Mouse (Mus musculus): Measurements from ENCODE around the gene Ugdh. TPM values are rescaled to one million over a fixed set of nuclear protein-coding genes. Genes with fewer than 3 reads are reported as not detected.

Gene Ugdh
- total RNA-seq (2023) = 10 to 100 TPM; 71.0 to 82.5 TPM

DNA sequence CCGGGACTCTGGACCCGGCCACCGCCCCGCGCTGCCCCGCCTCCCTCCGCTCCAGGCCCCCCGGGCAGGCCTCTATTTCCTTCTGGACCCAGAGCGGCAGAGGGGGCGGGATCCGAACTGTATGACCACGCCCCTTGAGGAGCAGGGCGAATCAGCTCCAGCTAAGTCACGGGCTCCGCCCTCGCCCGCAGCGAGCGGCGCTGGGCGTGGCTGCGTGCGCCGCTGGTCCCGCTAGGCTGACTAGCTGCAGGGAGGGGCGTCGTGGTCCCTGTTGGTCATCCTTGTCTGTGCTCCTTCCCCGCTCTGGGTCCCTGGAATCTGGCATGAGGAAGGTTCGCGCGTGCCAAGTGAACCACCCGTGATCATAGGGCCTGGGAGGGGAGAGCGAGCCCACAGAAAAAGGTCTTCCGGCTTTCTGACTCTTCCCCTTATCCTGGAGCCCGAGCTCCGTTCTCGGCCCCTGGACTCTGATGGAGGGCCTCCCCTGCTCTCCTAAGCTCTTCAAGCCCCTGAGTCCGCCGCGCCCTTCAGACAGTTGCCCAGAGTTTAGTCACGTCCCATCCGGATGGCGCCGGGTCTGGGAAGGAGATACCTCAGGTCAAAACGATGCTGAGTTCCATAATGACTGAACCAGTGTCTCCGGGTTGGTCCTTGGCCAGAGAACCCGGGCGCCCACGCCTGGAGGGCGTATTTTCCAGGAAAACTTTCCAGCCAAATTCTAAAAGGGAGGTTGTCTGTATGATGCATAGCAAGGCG lies at the start of gene Ugdh:
Gene Ugdh, minus strand, starts transcription at position 144 of the 756 bp plus-strand sequence.

DNA sequence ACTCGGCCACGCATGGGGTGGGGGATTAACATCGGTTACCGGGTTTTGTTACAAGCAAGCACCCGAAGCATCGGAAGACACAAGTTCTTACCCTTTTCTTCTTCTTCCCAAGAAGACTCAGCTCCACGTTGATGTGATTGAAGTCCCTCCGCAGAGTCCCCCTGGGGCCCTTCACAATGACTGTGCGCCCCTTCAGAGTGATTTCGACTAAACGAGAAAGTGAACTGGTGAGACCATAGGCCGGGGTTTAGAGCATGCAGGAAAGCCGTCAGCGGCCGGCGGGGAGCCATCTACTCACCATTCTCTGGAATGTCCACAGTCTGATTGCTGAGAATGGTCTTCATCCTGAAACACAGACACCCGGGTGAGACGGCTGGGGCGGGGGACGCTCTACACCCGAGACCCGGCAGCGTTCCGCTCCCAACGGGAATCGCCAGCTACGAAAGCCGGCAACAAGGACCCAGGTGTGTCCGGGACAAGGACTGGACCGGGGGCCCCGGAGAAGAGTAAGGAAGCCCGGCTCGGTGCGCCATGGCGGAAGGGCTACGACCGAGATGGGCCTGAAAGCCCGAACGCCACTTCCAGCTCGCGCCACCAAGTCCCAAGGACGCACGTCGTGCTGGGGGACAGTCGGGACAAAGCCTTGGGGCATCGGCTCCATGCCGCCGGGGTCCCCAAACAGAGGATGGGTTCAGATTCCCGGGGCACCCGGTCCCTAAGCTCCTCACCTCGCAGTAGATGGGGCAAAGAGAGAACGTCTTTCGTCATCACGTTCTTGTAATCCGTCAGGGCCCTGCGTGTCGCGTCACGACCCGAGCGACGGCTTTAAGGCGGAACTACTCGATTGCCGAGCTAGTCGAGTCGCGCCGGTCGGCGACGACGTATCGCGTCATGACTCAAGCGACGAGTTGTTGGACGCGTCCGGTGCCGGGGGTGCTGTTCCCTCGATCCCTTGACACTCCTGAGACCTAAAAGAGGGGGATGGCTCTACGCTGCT lies 44.8 kb downstream of the Ugdh start, which contains the start of the genes Rpl9 and Lias:
Gene Rpl9, minus strand, starts transcription at position 797 of the 997 bp plus-strand sequence.
Gene Lias, plus strand, starts transcription at position 850 of the 997 bp plus-strand sequence.

Other genes starting within 250 kb of the Ugdh start
- gene Wdr19, start 236.3 kb downstream of the Ugdh start, total RNA-seq (2023) = 1 to 10 TPM in 1 of 2 experiments, under 1 TPM in 1; 0.68 to 1.2 TPM
- 10 to 100 TPM; 56.6 to 68.2 TPM for gene Rfc1, start 100.3 kb downstream of the Ugdh start, total RNA-seq (2023)
- not detected for gene Klb, start 87.6 kb downstream of the Ugdh start, total RNA-seq (2023)
- gene Rpl9, start 44.5 kb downstream of the Ugdh start, total RNA-seq (2023) = 100 to 1,000 TPM; 766 to 837 TPM
- 10 to 100 TPM; 22.1 to 26.1 TPM for gene Lias, start 44.5 kb downstream of the Ugdh start, total RNA-seq (2023)
- not detected for gene Gm43552, start 56.9 kb upstream of the Ugdh start, total RNA-seq (2023)
- 100 to 1,000 TPM; 168 TPM for gene Smim14, start 101.2 kb upstream of the Ugdh start, total RNA-seq (2023)
- 10 to 100 TPM; 55.9 to 61.6 TPM for gene Ube2k, start 101.3 kb upstream of the Ugdh start, total RNA-seq (2023)